Mouse (Mus musculus) liver, embryonic 14.5 days (tissue): ENCODE measurements around the gene Ephb1. TPM values are rescaled to one million over a fixed set of nuclear protein-coding genes. Genes with fewer than 3 reads are reported as not detected.

Source experiments
- ATAC-seq: fragments of 200-750 bp; cut with Nextera tagmentation; 2 replicates; pipeline ENCODE4 v1.8.0; 2017; ENCODE audit warnings: moderate number of reproducible peaks, mild to moderate bottlenecking, moderate library complexity; ENCODE audit not compliant: insufficient read depth
- DNase-seq, 3 experiments: peaks; one replicate each; pipeline ENCODE4 v3.0.0-alpha.2; 2012 to 2013; ENCODE audit warnings: low read depth in 3 of 3, low spot score in 3 of 3
- H3K27ac ChIP-seq: fragments of 300-500 bp; sonication (generic); 2 replicates; pipeline ENCODE4 v1.5.1; 2014; ENCODE audit warnings: moderate library complexity, mild to moderate bottlenecking, control low read depth, inconsistent platforms
- H3K27me3 ChIP-seq: fragments of 300-500 bp; sonication (generic); 2 replicates; pipeline ENCODE4 v1.6.1; 2014; ENCODE audit warnings: mild to moderate bottlenecking, low read length, moderate library complexity; ENCODE audit not compliant: control insufficient read depth, insufficient read depth
- H3K36me3 ChIP-seq: fragments of 300-500 bp; sonication (generic); replicated peaks from 2 replicates; pipeline ENCODE4 v1.6.1; 2014; ENCODE audit warnings: low read depth; ENCODE audit not compliant: control insufficient read depth, insufficient read depth
- H3K4me1 ChIP-seq, 2 experiments: fragments of 200-500 bp in 1 of 2; fragments of 300-500 bp in 1 of 2; sonication (generic) in 1 of 2; replicated peaks; 2 replicates each; pipeline ENCODE4 v1.6.1; 2012 to 2014; ENCODE audit warnings: antibody characterized with exemption in 1 of 2, inconsistent platforms in 1 of 2, low read length in 1 of 2; ENCODE audit not compliant: control insufficient read depth in 2 of 2, insufficient read depth in 2 of 2
- H3K4me2 ChIP-seq: fragments of 300-500 bp; sonication (generic); 2 replicates; pipeline ENCODE4 v1.6.1; 2014; ENCODE audit warnings: low read depth, mild to moderate bottlenecking, control low read depth, moderate library complexity
- H3K4me3 ChIP-seq, 2 experiments: fragments of 200-500 bp in 1 of 2; fragments of 300-500 bp in 1 of 2; sonication (generic) in 1 of 2; 2 replicates each; pipeline ENCODE4 v1.5.1; 2012 to 2014; ENCODE audit warnings: low read depth in 2 of 2, low read length in 2 of 2, mild to moderate bottlenecking in 2 of 2, control low read depth in 1 of 2, inconsistent platforms in 1 of 2, moderate library complexity in 1 of 2; ENCODE audit not compliant: insufficient read depth in 1 of 2
- H3K9ac ChIP-seq: fragments of 300-500 bp; sonication (generic); replicated peaks from 2 replicates; pipeline ENCODE4 v1.6.1; 2014; ENCODE audit warnings: mild to moderate bottlenecking, control low read depth, moderate library complexity
- H3K9me3 ChIP-seq: fragments of 300-500 bp; sonication (generic); 2 replicates; pipeline ENCODE4 v1.6.1; 2016; ENCODE audit warnings: low read length, mixed read lengths; ENCODE audit not compliant: control insufficient read depth
- CTCF ChIP-seq: IDR thresholded peaks from 2 replicates; pipeline ENCODE4 v1.5.1; 2016; ENCODE audit warnings: antibody characterized with exemption, low read depth, control low read depth
- EP300 ChIP-seq: IDR thresholded peaks from 2 replicates; pipeline ENCODE4 v1.6.1; 2016; ENCODE audit warnings: antibody characterized with exemption, low read depth
- WGBS: fragments of 180-500 bp; shearing (Covaris S2); extraction: QIAGEN DNeasy Blood & Tissue Kit; methylation state at CpG from one replicate; pipeline ENCODE4 v1.1.7; 2014; ENCODE audit not compliant: insufficient replicate concordance; 5-methylcytosine and 5-hydroxymethylcytosine counted together
- polyA plus RNA-seq, 2 experiments: library from polyadenylated mRNA; depleted of rRNA in 1 of 2; stranded (reverse) in 1 of 2; unstranded in 1 of 2; fragments of >200 nt; fragmentation: Nextera tagmentation in 1 of 2; extraction: Ambion mirVana in 1 of 2; gene quantifications; 2 replicates each; pipeline versions ENCODE4 v1.2.1 to v1.2.3; 2012 to 2014

Ephb1 gene
- polyA plus RNA-seq, 2 experiments, result 0.25 to 0.29 TPM

DNA sequence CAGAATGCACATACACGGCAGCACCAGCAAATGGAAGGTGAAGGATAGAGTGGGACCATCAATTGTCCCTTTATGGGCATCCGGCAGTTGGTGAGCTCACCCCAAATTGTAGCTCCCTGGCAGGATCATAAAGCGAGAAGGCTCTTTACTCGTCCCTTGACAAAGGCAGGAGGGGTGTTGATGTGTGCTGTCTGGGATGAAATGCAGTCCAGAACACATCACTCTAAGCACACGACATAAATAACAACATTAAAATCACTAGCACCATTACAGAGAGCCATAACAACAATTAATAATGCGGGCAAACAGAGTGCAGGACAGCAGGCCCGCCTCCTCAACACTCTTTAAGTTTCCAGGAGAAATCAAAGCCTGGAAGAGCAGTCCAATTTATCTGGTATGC, 372.1 kb downstream of the Ephb1 start:
- 68% methylated on average over 7 of the region's 7 CpGs for WGBS
- no peaks in the 10 kb centered on the region for H3K9me3 ChIP-seq
- DNase-seq, result no peak
- H3K4me1 ChIP-seq, result peaks cover 11 to 14% of the 10 kb centered on the region in 2 experiments
- TF ChIP-seq EP300, result no peak
- TF ChIP-seq CTCF, result no peak
- no peaks in the 10 kb centered on the region for H3K27me3 ChIP-seq
- H3K36me3 ChIP-seq, result no peaks in the 10 kb centered on the region
- no peak overlapping the region for H3K4me3 ChIP-seq
- no peak overlapping the region for H3K27ac ChIP-seq
- H3K9ac ChIP-seq, result no peak overlapping the region
- no peak overlapping the region for H3K4me2 ChIP-seq
- ATAC-seq, result no peak

DNA sequence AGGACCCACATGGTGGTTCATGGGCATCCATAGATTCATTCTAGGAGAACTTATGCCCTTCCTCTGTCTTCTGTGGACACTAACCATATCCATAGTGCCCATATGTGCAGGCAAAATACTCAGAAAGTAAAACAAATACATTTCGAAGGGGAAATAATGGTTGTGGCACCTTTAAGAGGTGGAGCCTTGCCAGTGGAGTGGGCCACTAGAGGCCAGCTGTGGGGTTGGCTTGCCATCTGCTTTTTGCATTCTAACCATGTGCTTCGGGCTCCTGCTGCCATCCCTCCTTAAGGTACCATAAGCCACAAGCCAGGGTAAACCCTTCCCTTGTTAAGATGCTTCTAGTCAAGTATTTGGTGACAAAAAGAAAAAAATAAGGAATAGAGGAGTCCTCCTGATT, 373.3 kb downstream of the Ephb1 start:
- DNase-seq (no peak), ATAC-seq (no peak)
- Histone ChIP-seq H3K4me3 (no peak overlapping the region), H3K9ac (no peak overlapping the region), H3K36me3 (no peaks in the 10 kb centered on the region), H3K4me2 (no peak overlapping the region), H3K27me3 (no peaks in the 10 kb centered on the region), H3K4me1 (peaks cover under 1 to 2% of the 10 kb centered on the region in 2 experiments; a peak in 2 of 4 replicates), H3K9me3 (no peaks in the 10 kb centered on the region), H3K27ac (no peak overlapping the region)
- TF ChIP-seq EP300 (no peak), CTCF (no peak)
- WGBS, result 72% methylated on average over 2 of the region's 2 CpGs

DNA sequence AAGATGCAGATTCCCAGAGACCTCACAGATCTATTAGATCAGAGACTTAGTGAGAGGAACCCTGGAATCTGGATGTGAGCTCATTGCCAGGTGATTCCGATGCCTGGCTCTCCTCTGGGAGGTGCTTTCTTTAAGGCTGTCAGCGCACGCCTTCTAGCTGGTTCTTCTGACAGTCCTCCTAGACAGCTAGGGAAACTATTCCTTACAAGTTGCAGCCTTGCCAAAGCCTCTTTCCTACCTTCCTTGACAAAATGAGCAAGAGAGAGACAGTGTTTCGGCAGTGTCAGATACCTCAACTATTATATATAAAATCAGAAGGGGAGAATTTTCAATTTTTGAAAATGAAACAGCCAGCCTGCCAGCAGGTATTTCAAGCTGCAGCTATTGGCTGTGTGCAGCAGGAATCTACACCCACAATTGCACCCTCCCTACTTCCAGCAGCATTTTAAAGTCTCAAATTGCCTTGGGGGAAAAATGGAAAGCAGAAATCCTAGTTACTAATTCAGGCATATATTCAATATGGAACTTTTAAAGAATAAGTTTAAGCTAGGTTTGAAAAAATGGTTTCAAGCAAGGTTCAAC, 377.5 kb downstream of the Ephb1 start:
- no peaks in the 10 kb centered on the region for H3K27me3 ChIP-seq

DNA sequence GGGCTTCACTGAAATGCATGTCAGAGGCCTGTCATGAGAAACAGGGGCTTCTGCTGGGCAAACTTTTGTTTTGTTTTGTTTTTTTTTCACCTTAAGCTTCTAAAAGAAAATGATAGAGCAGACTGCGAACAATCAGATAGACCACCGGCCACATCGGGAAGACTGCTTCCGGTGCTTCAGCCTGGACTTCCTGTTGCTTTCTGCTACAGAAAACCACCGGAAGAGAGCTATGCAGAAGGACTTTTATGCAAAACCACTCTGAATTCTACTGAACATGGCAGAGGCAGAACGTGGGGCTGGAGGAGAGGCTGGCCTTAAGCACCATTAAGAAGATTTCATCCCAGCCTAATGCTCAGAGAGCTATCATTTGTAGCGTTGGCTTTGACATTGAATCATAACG, 382.2 kb downstream of the Ephb1 start:
- H3K9ac ChIP-seq, result no peak overlapping the region
- no peak for DNase-seq
- no peak for ATAC-seq
- H3K4me1 ChIP-seq, result peaks cover 0 to 6% of the 10 kb centered on the region in 2 experiments; a peak in 1 of 4 replicates
- H3K27ac ChIP-seq, result no peak overlapping the region
- H3K4me2 ChIP-seq, result no peak overlapping the region
- H3K27me3 ChIP-seq, result no peaks in the 10 kb centered on the region
- H3K9me3 ChIP-seq, result no peaks in the 10 kb centered on the region
- H3K36me3 ChIP-seq, result no peaks in the 10 kb centered on the region
- no peak overlapping the region for H3K4me3 ChIP-seq
- WGBS, result 19% methylated on average over 8 of the region's 8 CpGs
- TF ChIP-seq CTCF, result no peak
- TF ChIP-seq EP300, result no peak

More for the DNA sequence above, 377.5 kb downstream of the Ephb1 start:
- ATAC-seq (no peak), DNase-seq (no peak)
- TF ChIP-seq EP300 (no peak), CTCF (no peak)
- WGBS, result 81% methylated on average over 4 of the region's 4 CpGs
- Histone ChIP-seq H3K9me3 (no peaks in the 10 kb centered on the region), H3K4me2 (no peak overlapping the region), H3K4me1 (peaks cover 0 to 6% of the 10 kb centered on the region in 2 experiments; a peak in 1 of 4 replicates), H3K9ac (no peak overlapping the region), H3K4me3 (no peak overlapping the region), H3K27ac (no peak overlapping the region), H3K36me3 (no peaks in the 10 kb centered on the region)

DNA sequence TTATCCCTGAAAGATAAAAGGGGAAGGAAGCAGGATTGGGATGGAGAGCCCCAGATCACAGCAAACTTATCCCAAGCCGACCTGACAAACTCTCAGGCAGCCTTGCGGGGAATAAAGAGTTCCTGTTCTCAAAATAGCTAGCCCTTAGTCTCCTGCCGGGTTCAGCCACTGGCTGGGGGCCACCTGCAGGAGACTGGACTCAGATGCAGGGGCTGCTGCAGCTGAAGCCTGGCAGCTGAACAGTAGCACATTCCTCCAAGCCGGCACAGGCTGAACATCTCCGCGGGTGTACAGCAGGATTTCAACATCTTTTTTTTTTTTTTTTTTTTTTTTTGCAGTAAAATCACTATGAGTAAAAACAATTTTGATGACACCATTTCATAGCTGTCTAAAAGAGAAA, 382.7 kb downstream of the Ephb1 start:
- Histone ChIP-seq H3K27ac (no peak overlapping the region), H3K4me3 (no peak overlapping the region), H3K4me2 (no peak overlapping the region), H3K27me3 (no peaks in the 10 kb centered on the region), H3K9me3 (no peaks in the 10 kb centered on the region), H3K4me1 (peaks cover 0 to 6% of the 10 kb centered on the region in 2 experiments; a peak in 1 of 4 replicates), H3K36me3 (no peaks in the 10 kb centered on the region), H3K9ac (no peak overlapping the region)
- TF ChIP-seq EP300 (no peak), CTCF (no peak)
- DNase-seq (no peak), ATAC-seq (no peak)
- whole genome bisulfite sequencing, result 18% methylated on average over 6 of the region's 6 CpGs
